Mouse (Mus musculus) brain, embryonic 14.5 days (tissue): ENCODE data around the gene Lrig1.

ENCODE experiments used
- CTCF ChIP-seq: fragments of 200-500 bp; IDR thresholded peaks from 2 replicates; pipeline ENCODE4 v1.5.1; 2012; ENCODE audit warnings: inconsistent platforms, mild to moderate bottlenecking, moderate library complexity, borderline replicate concordance; ENCODE audit not compliant: insufficient read depth, insufficient read length; ENCODE audit errors: extremely low read depth
- POLR2A ChIP-seq: fragments of 200-500 bp; IDR thresholded peaks from 2 replicates; pipeline ENCODE4 v1.6.1; 2012; ENCODE audit warnings: mild to moderate bottlenecking, inconsistent platforms, borderline replicate concordance; ENCODE audit not compliant: poor library complexity, insufficient read depth, insufficient read length, severe bottlenecking; ENCODE audit errors: extremely low read depth

DNA sequence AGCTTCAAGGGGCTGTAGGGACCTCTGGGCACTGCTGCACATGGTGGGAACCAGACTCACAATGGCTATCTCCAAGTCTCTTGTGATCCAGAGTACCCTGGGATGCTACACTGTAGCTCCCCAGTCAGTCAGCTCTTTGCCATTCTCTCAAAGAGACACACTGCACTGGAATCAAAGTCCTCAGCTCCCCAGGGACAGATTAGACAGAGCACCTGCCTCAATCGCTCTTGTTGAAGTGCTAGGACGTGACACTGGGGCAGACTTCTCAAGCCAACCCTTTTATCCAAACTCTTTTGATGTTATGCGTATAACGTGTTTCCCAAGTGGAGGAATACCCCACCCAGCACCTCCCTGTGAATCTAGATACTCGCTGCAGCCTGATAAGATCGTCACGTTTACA lies 23.7 kb downstream of the Lrig1 start:
- TF ChIP-seq POLR2A (no peak), CTCF (no peak)
